Mouse (Mus musculus): ENCODE data around the gene Zmynd19. TPM values are rescaled to one million over a fixed set of nuclear protein-coding genes. Genes with fewer than 3 reads are reported as not detected.

Zmynd19 gene
- polyA plus RNA-seq (2014; fragmentation: Illumina TruSeq; extraction: RNeasy Lipid Tissue Mini Kit (QIAGEN cat#74804); ENCODE audit: insufficient read depth, low read depth, low replicate concordance): 11.7 TPM

GRCm38 (mm10) chr2:24949421-24950188, at the start of gene Zmynd19:
TSS of gene Zmynd19 (plus strand) at chr2:24949792.

DNA sequence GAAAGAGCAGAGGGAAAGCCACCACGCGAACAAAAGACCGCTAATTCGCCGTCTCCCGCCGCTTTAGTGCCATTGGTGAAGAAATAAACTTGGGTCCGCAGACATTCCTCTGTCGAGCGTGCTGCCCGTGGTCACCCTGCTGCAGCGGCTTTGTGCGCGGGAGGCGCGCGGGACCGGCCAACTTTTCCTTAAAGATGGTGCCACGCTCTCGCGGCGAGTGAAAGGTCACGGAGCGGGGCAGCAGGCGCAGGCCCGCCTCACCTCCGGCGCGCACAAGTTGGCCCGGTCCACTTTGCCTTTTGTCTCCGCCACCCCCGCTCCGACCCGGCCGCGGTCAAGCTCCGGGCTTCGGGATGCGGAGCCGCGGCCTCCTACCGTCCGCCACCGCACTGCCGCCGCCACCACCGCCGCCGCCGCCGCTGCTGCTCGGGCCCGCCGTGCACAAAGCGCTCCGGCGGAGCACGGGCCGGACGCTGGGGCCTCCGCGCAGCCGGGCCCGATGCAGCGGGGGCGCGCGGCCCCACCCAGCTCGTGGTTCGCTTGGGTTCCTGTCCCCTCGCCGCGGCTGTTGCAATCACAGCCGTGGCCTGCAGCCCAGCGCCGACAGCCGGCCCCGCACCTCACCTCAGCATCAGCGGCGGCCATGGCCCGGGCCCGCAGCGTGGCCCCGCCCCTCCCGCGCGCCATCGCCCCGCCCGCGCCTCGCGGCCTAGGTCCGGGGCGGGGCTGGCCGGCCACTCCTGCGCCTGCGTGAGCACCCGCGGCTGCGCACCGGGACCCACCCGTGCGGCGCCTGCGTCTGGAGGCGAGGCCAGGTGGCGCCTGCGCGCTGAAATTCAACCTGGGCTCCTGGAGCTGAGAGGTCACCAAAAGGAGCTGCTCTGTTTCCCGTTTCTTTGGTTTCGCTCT, 30.4 kb upstream of the Zmynd19 start, which contains the start of gene Ehmt1:
Gene Ehmt1 (minus strand): TSS at position 685 of the 909 bp plus-strand sequence.

DNA sequence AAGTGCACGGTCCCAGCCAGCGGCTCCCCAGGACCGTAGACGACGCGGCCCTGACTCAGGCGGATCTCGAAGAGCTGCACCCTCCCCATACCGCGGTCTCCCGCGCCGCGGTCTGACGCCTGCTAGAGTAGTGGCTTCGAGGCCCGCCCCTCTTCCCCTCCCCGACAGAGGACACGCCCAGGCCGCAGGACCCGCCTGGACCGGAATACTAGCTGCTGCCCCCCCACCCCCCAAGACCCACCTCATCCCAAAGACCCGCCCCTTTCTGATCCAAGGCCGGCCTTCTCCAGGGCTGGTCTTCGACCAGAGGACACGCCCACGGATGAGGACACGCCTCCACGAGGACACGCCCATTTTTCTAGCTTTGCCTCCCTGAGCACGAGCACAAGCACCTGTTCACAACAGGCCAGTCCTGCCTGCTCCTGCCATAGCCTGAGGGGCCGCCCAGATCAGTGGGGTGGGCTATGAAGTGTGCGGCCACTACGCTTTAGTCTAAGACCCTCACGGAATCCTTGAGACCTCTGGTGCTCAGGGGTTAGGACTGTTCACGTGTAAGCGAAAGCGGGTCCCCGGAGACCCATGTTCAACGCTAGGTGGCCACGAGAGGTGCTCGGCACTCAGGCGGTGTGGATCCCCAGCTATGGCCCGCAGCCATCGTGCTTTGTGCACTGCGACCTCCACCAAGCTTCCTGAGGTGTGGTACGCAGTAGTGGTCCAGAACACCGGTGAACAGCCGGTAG, 14.4 kb upstream of the Zmynd19 start, which contains the start of gene Arrdc1:
Gene Arrdc1 (minus strand): TSS at position 196 of the 740 bp plus-strand sequence.

GRCm38 (mm10) chr2:24962304-24963000, 12.9 kb downstream of the Zmynd19 start, which contains the start of gene Dph7:
TSS of gene Dph7 (plus strand) at chr2:24962400.

DNA sequence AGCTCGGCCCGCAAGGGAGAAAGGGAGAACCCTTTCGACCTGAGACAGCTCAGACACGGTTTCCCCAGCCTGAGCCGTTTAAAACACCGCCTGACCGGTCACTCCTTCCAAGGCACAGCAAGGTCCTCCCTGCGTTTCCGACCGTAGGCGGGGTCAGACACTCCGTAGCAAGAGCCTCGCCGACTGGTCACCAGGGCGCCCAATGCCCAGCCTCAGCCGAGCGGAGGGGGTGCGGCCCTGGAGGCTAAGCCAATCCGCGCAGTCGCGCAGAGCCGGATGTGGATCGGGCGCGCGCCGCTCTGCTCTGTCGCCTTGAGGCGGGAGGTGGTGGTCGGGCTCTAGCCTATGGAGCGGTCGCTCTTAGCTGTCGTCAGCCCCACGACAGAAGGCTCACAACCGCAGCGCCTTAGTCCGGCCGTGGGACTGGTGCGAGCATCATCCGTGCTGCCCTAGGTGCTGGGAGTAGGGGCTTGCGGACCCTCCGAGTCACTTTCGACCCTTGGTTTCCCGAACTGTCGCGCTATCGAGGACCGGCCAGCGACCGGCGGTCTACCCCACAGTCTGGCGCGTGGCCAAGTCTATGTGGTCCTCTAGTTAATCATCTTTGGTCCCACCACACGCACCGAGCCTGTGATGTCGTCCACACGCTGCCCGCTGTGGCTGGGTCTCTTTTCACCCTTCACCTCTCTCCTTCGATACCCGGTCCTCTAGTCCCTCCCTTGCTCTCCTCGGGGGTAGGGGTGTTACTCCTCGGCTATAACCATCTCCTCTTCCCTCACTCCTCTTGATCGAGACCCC, 25.5 kb downstream of the Zmynd19 start, which contains the start of gene Mrpl41:
Gene Mrpl41 (minus strand): TSS at position 193 of the 798 bp plus-strand sequence.

GRCm38 (mm10) chr2:24975704-24976297, 26.2 kb downstream of the Zmynd19 start, which contains the start of gene Pnpla7:
TSS of gene Pnpla7 (plus strand) at chr2:24976033.

Other genes starting within 250 kb of the Zmynd19 start
- 0.09 TPM for gene Cacna1b, start 186.6 kb upstream of the Zmynd19 start, polyA plus RNA-seq (2014; fragmentation: Illumina TruSeq; extraction: RNeasy Lipid Tissue Mini Kit (QIAGEN cat#74804); ENCODE audit: insufficient read depth, low read depth, low replicate concordance)
- gene Ehmt1, start 30.2 kb upstream of the Zmynd19 start, polyA plus RNA-seq (2014; fragmentation: Illumina TruSeq; extraction: RNeasy Lipid Tissue Mini Kit (QIAGEN cat#74804); ENCODE audit: insufficient read depth, low read depth, low replicate concordance): 8.9 TPM
- gene Arrdc1, start 14.5 kb upstream of the Zmynd19 start, polyA plus RNA-seq (2014; fragmentation: Illumina TruSeq; extraction: RNeasy Lipid Tissue Mini Kit (QIAGEN cat#74804); ENCODE audit: insufficient read depth, low read depth, low replicate concordance): 58.3 TPM
- 12.6 TPM for gene Dph7, start 12.6 kb downstream of the Zmynd19 start, polyA plus RNA-seq (2014; fragmentation: Illumina TruSeq; extraction: RNeasy Lipid Tissue Mini Kit (QIAGEN cat#74804); ENCODE audit: insufficient read depth, low read depth, low replicate concordance)
- 58.2 TPM for gene Mrpl41, start 25.3 kb downstream of the Zmynd19 start, polyA plus RNA-seq (2014; fragmentation: Illumina TruSeq; extraction: RNeasy Lipid Tissue Mini Kit (QIAGEN cat#74804); ENCODE audit: insufficient read depth, low read depth, low replicate concordance)
- gene Pnpla7, start 26.2 kb downstream of the Zmynd19 start, polyA plus RNA-seq (2014; fragmentation: Illumina TruSeq; extraction: RNeasy Lipid Tissue Mini Kit (QIAGEN cat#74804); ENCODE audit: insufficient read depth, low read depth, low replicate concordance): 13.0 TPM
- 29.3 TPM for gene Nsmf, start 104.6 kb downstream of the Zmynd19 start, polyA plus RNA-seq (2014; fragmentation: Illumina TruSeq; extraction: RNeasy Lipid Tissue Mini Kit (QIAGEN cat#74804); ENCODE audit: insufficient read depth, low read depth, low replicate concordance)
- 2.4 TPM for gene Entpd8, start 130.5 kb downstream of the Zmynd19 start, polyA plus RNA-seq (2014; fragmentation: Illumina TruSeq; extraction: RNeasy Lipid Tissue Mini Kit (QIAGEN cat#74804); ENCODE audit: insufficient read depth, low read depth, low replicate concordance)
- 1.9 TPM for gene Noxa1, start 145.4 kb downstream of the Zmynd19 start, polyA plus RNA-seq (2014; fragmentation: Illumina TruSeq; extraction: RNeasy Lipid Tissue Mini Kit (QIAGEN cat#74804); ENCODE audit: insufficient read depth, low read depth, low replicate concordance)
- gene Nrarp, start 231.0 kb downstream of the Zmynd19 start, polyA plus RNA-seq (2014; fragmentation: Illumina TruSeq; extraction: RNeasy Lipid Tissue Mini Kit (QIAGEN cat#74804); ENCODE audit: insufficient read depth, low read depth, low replicate concordance): 28.7 TPM
- 18.3 TPM for gene Tor4a, start 247.1 kb downstream of the Zmynd19 start, polyA plus RNA-seq (2014; fragmentation: Illumina TruSeq; extraction: RNeasy Lipid Tissue Mini Kit (QIAGEN cat#74804); ENCODE audit: insufficient read depth, low read depth, low replicate concordance)

All from lung, adult 10 weeks (tissue).